Mouse (Mus musculus): ENCODE results near the gene Poldip2.

Gene Poldip2

GRCm38 (mm10) chr11:78547718-78548460 lies 35.9 kb downstream of the Poldip2 start:
- DNase-seq: no peak

- no peak for DNase-seq
Observed at GRCm38 (mm10) chr11:78549491-78549987, 37.5 kb downstream of the Poldip2 start.

GRCm38 (mm10) chr11:78550168-78551058 lies 38.4 kb downstream of the Poldip2 start, which contains the start of gene Tmem97:
Tmem97 (minus strand) TSS chr11:78550777.
- DNase-seq: peak; percentile 97

- DNase-seq: no peak
Observed at GRCm38 (mm10) chr11:78551059-78551398, 39.0 kb downstream of the Poldip2 start.

GRCm38 (mm10) chr11:78555623-78556022 lies 43.6 kb downstream of the Poldip2 start:
- DNase-seq: no peak

GRCm38 (mm10) chr11:78556070-78556469 lies 44.1 kb downstream of the Poldip2 start:
- DNase-seq: no peak

GRCm38 (mm10) chr11:78557241-78557640 lies 45.2 kb downstream of the Poldip2 start:
- no peak for DNase-seq

- DNase-seq: peak; percentile 84
Observed at GRCm38 (mm10) chr11:78560447-78560846, 48.5 kb downstream of the Poldip2 start.

GRCm38 (mm10) chr11:78566775-78567174 lies 54.8 kb downstream of the Poldip2 start:
- DNase-seq: no peak

- DNase-seq: no peak
Observed at GRCm38 (mm10) chr11:78567614-78568013, 55.6 kb downstream of the Poldip2 start.

GRCm38 (mm10) chr11:78568827-78569226 lies 56.8 kb downstream of the Poldip2 start:
- no peak for DNase-seq

- no peak for DNase-seq
Observed at GRCm38 (mm10) chr11:78569806-78570205, 57.8 kb downstream of the Poldip2 start.

- DNase-seq: peak; percentile 52
Observed at GRCm38 (mm10) chr11:78571441-78571840, 59.4 kb downstream of the Poldip2 start.

GRCm38 (mm10) chr11:78571854-78572253 lies 59.9 kb downstream of the Poldip2 start:
- no peak for DNase-seq

Measured in right cerebral cortex, adult 18-20 months (tissue).